Mouse (Mus musculus) intestine, embryonic 14.5 days (tissue): ENCODE data around the gene Gm10318. TPM values are rescaled to one million over a fixed set of nuclear protein-coding genes. Genes with fewer than 3 reads are reported as not detected.

Experiments used
- ATAC-seq: fragments of 200-750 bp; cut with Nextera tagmentation; replicated peaks from 2 replicates; pipeline ENCODE4 v1.8.0; 2017; ENCODE audit warnings: low read depth, moderate number of reproducible peaks, moderate TSS enrichment, moderate library complexity; ENCODE audit not compliant: low FRiP score, low TSS enrichment
- DNase-seq: peaks from one replicate; pipeline ENCODE4 v3.0.0-alpha.2; 2018; ENCODE audit warnings: low spot score
- H3K27ac ChIP-seq: fragments of 300-500 bp; sonication (generic); 2 replicates; pipeline ENCODE4 v1.5.1; 2014; ENCODE audit warnings: low read depth, mild to moderate bottlenecking, control low read depth
- H3K27me3 ChIP-seq: fragments of 300-500 bp; sonication (generic); replicated peaks from 2 replicates; pipeline ENCODE4 v1.6.1; 2014; ENCODE audit warnings: low read length, control low read depth; ENCODE audit not compliant: control insufficient read depth, insufficient read depth
- H3K36me3 ChIP-seq: fragments of 300-500 bp; sonication (generic); 2 replicates; pipeline ENCODE4 v1.6.1; 2014; ENCODE audit warnings: low read length, control low read depth; ENCODE audit not compliant: control insufficient read depth, insufficient read depth
- H3K4me1 ChIP-seq: fragments of 300-500 bp; sonication (generic); replicated peaks from 2 replicates; pipeline ENCODE4 v1.6.1; 2014; ENCODE audit warnings: low read length, control low read depth, mixed read lengths; ENCODE audit not compliant: control insufficient read depth, insufficient read depth
- H3K4me2 ChIP-seq: fragments of 300-500 bp; sonication (generic); 2 replicates; pipeline ENCODE4 v1.6.1; 2014; ENCODE audit warnings: low read length
- H3K4me3 ChIP-seq: fragments of 300-500 bp; sonication (generic); 2 replicates; pipeline ENCODE4 v1.5.1; 2014; ENCODE audit warnings: low read depth, low read length, control low read depth, mixed read lengths
- H3K9ac ChIP-seq: fragments of 300-500 bp; sonication (generic); 2 replicates; pipeline ENCODE4 v1.6.1; 2014; ENCODE audit warnings: mild to moderate bottlenecking, low read length
- H3K9me3 ChIP-seq: fragments of 300-500 bp; sonication (generic); 2 replicates; pipeline ENCODE4 v1.6.1; 2016; ENCODE audit warnings: low read length, control low read depth; ENCODE audit not compliant: control insufficient read depth
- whole genome bisulfite sequencing: fragments of 180-500 bp; shearing (Covaris S2); extraction: QIAGEN DNeasy Blood & Tissue Kit; methylation state at CpG from one replicate; pipeline ENCODE4 v1.1.7; 2014; 5-methylcytosine and 5-hydroxymethylcytosine counted together
- polyA plus RNA-seq: library from polyadenylated mRNA; unstranded; fragments of >200 nt; fragmentation: Nextera tagmentation; extraction: Ambion mirVana; gene quantifications from 2 replicates; pipeline ENCODE4 v1.2.1, GENCODE M21; 2014

The Gm10318 gene
- polyA plus RNA-seq, 1 experiment from 2014 or later = not detected

- Histone ChIP-seq H3K27ac (no peak overlapping the region), H3K9ac (peak overlapping the region; percentile 59), H3K4me3 (peak overlapping the region; percentile 58), H3K27me3 (no peaks in the 10 kb centered on the region), H3K4me2 (peak overlapping the region; percentile 74), H3K36me3 (no peaks in the 10 kb centered on the region), H3K9me3 (no peaks in the 10 kb centered on the region), H3K4me1 (peaks cover 6% of the 10 kb centered on the region; the same call in 1 of the 2 replicates)
- no peak for DNase-seq
- ATAC-seq = peak; percentile 26
- WGBS = 2% methylated on average over 14 of the region's 14 CpGs
Observed at GRCm38 (mm10) chr10:77901871-77902210, 49.2 kb downstream of the Gm10318 start.

GRCm38 (mm10) chr10:77902211-77902893 lies 49.7 kb downstream of the Gm10318 start, which contains the start of gene Lrrc3:
Gene Lrrc3, minus strand, starts transcription at chr10:77902536.
- peak; percentile 78 for ATAC-seq
- peak within 1 kb of the TSS; percentile 74 for H3K4me2 ChIP-seq
- H3K27ac ChIP-seq = no peak within 1 kb of the TSS
- H3K4me3 ChIP-seq = peak within 1 kb of the TSS; percentile 58
- H3K9ac ChIP-seq = peak within 1 kb of the TSS; percentile 59
- no peaks in the 10 kb centered on the region for H3K9me3 ChIP-seq
- H3K27me3 ChIP-seq = no peaks in the 10 kb centered on the region
- WGBS = under 1% methylated on average over 44 of the region's 46 CpGs
- no peaks in the 10 kb centered on the region for H3K36me3 ChIP-seq
- peaks cover 6% of the 10 kb centered on the region; the same call in 1 of the 2 replicates for H3K4me1 ChIP-seq
- peak; percentile 91 for DNase-seq

GRCm38 (mm10) chr10:77902894-77903715 lies 50.4 kb downstream of the Gm10318 start:
- Histone ChIP-seq H3K9ac (no peak overlapping the region), H3K27ac (no peak overlapping the region)
- WGBS = 6% methylated on average over 34 of the region's 35 CpGs

More at GRCm38 (mm10) chr10:77902894-77903715, 50.4 kb downstream of the Gm10318 start:
- Histone ChIP-seq H3K36me3 (no peaks in the 10 kb centered on the region), H3K4me2 (peak overlapping the region; percentile 74), H3K4me3 (peak overlapping the region; percentile 58), H3K4me1 (peaks cover 6% of the 10 kb centered on the region; the same call in 1 of the 2 replicates), H3K9me3 (no peaks in the 10 kb centered on the region), H3K27me3 (no peaks in the 10 kb centered on the region)
- peak; percentile 80 for ATAC-seq
- DNase-seq = peak; percentile 87

Other genes with a start within 250 kb of the Gm10318 start
- gene Sumo3, start 246.8 kb upstream of the Gm10318 start, polyA plus RNA-seq = 314 and 336 TPM in 2 replicates
- 2.0 TPM in 1 of 2 replicates, not detected in the other for gene Gm49325, start 246.7 kb upstream of the Gm10318 start, polyA plus RNA-seq
- 46.7 and 48.5 TPM in 2 replicates for gene Ube2g2, start 230.6 kb upstream of the Gm10318 start, polyA plus RNA-seq
- gene Tspear, start 166.3 kb upstream of the Gm10318 start, polyA plus RNA-seq = 0.62 and 1.2 TPM in 2 replicates
- gene Gm19402, start 162.1 kb upstream of the Gm10318 start, polyA plus RNA-seq = not detected in 2 replicates
- gene Gm9508, start 155.6 kb upstream of the Gm10318 start, polyA plus RNA-seq = not detected in 2 replicates
- gene Gm10272, start 146.2 kb upstream of the Gm10318 start, polyA plus RNA-seq = not detected in 2 replicates
- gene Gm10024, start 141.4 kb upstream of the Gm10318 start, polyA plus RNA-seq = not detected in 2 replicates
- gene Gm10142, start 137.1 kb upstream of the Gm10318 start, polyA plus RNA-seq = not detected in 2 replicates
- not detected in 2 replicates for gene Krtap12-1, start 132.3 kb upstream of the Gm10318 start, polyA plus RNA-seq
- not detected in 2 replicates for gene Gm10100, start 126.4 kb upstream of the Gm10318 start, polyA plus RNA-seq
- gene Gm18596, start 110.2 kb upstream of the Gm10318 start, polyA plus RNA-seq = not detected in 2 replicates
- not detected in 2 replicates for gene Gm9736, start 101.5 kb upstream of the Gm10318 start, polyA plus RNA-seq
- not detected in 2 replicates for gene Gm3233, start 93.2 kb upstream of the Gm10318 start, polyA plus RNA-seq
- not detected in 2 replicates for gene Gm3238, start 81.5 kb upstream of the Gm10318 start, polyA plus RNA-seq
- not detected in 2 replicates for gene Gm7138, start 75.9 kb upstream of the Gm10318 start, polyA plus RNA-seq
- gene Gm3250, start 70.3 kb upstream of the Gm10318 start, polyA plus RNA-seq = not detected in 2 replicates
- not detected in 2 replicates for gene Gm7137, start 64.7 kb upstream of the Gm10318 start, polyA plus RNA-seq
- not detected in 2 replicates for gene Gm9639, start 57.8 kb upstream of the Gm10318 start, polyA plus RNA-seq
- not detected in 2 replicates for gene Gm19668, start 53.7 kb upstream of the Gm10318 start, polyA plus RNA-seq
- not detected in 2 replicates for gene Gm9507, start 41.0 kb upstream of the Gm10318 start, polyA plus RNA-seq
- gene Gm2696, start 38.2 kb upstream of the Gm10318 start, polyA plus RNA-seq = not detected in 2 replicates
- gene Krtap10-4, start 25.8 kb upstream of the Gm10318 start, polyA plus RNA-seq = not detected in 2 replicates
- gene Krtap10-10, start 16.9 kb upstream of the Gm10318 start, polyA plus RNA-seq = not detected in 2 replicates
- not detected in 2 replicates for gene Gm36176, start 6.1 kb upstream of the Gm10318 start, polyA plus RNA-seq
- gene Gm3285, start 9.1 kb downstream of the Gm10318 start, polyA plus RNA-seq = not detected in 2 replicates
- gene Lrrc3, start 49.7 kb downstream of the Gm10318 start, polyA plus RNA-seq = 3.9 and 4.2 TPM in 2 replicates
- 0.42 and 1.2 TPM in 2 replicates for gene Trpm2, start 117.7 kb downstream of the Gm10318 start, polyA plus RNA-seq
- gene 1810043G02Rik, start 125.7 kb downstream of the Gm10318 start, polyA plus RNA-seq = 23.5 and 24.7 TPM in 2 replicates
- gene Pfkl, start 157.2 kb downstream of the Gm10318 start, polyA plus RNA-seq = 244 and 252 TPM in 2 replicates
- gene Dnmt3l, start 189.1 kb downstream of the Gm10318 start, polyA plus RNA-seq = 0.34 TPM in 1 of 2 replicates, not detected in the other
- gene Aire, start 190.8 kb downstream of the Gm10318 start, polyA plus RNA-seq = 0.15 and 0.31 TPM in 2 replicates
- gene Icosl, start 216.4 kb downstream of the Gm10318 start, polyA plus RNA-seq = 3.9 and 4.7 TPM in 2 replicates